Mouse (Mus musculus) 416B (cell line): ENCODE data around the gene Gse1.

ENCODE experiments used
- DNase-seq: peaks from one replicate; pipeline ENCODE4 v3.0.0; 2011; ENCODE audit warnings: low read depth

Gse1 gene

GRCm38 (mm10) chr8:120536306-120537206 lies 308.3 kb downstream of the Gse1 start:
- DNase-seq, result peak; percentile 90

GRCm38 (mm10) chr8:120537207-120537817 lies 309.1 kb downstream of the Gse1 start:
- peak; percentile 94 for DNase-seq

GRCm38 (mm10) chr8:120537818-120538396 lies 309.7 kb downstream of the Gse1 start:
- peak; percentile 44 for DNase-seq

GRCm38 (mm10) chr8:120538397-120539240 lies 310.4 kb downstream of the Gse1 start:
- DNase-seq, result peak; percentile 94

GRCm38 (mm10) chr8:120539381-120539774 lies 311.1 kb downstream of the Gse1 start:
- DNase-seq, result peak; percentile 89

- DNase-seq, result peak; percentile 46
Measured at GRCm38 (mm10) chr8:120539775-120540625, 311.7 kb downstream of the Gse1 start.

GRCm38 (mm10) chr8:120542995-120543394 lies 314.7 kb downstream of the Gse1 start:
- DNase-seq, result no peak

- DNase-seq, result peak; percentile 84
Measured at GRCm38 (mm10) chr8:120543416-120544055, 315.3 kb downstream of the Gse1 start.

GRCm38 (mm10) chr8:120544155-120544554 lies 315.9 kb downstream of the Gse1 start:
- no peak for DNase-seq

- no peak for DNase-seq
Measured at GRCm38 (mm10) chr8:120547562-120547961, 319.3 kb downstream of the Gse1 start.

- DNase-seq, result no peak
Measured at GRCm38 (mm10) chr8:120548313-120548761, 320.1 kb downstream of the Gse1 start.

- no peak for DNase-seq
Measured at GRCm38 (mm10) chr8:120549321-120549921, 321.2 kb downstream of the Gse1 start.

- no peak for DNase-seq
Measured at GRCm38 (mm10) chr8:120549922-120550321, 321.7 kb downstream of the Gse1 start.

GRCm38 (mm10) chr8:120550430-120550829 lies 322.2 kb downstream of the Gse1 start:
- no peak for DNase-seq

GRCm38 (mm10) chr8:120550937-120551676 lies 322.9 kb downstream of the Gse1 start:
- DNase-seq, result no peak

- no peak for DNase-seq
Measured at GRCm38 (mm10) chr8:120551677-120551980, 323.4 kb downstream of the Gse1 start.

GRCm38 (mm10) chr8:120552509-120552908 lies 324.3 kb downstream of the Gse1 start:
- no peak for DNase-seq

GRCm38 (mm10) chr8:120553441-120554123 lies 325.3 kb downstream of the Gse1 start:
- no peak for DNase-seq
